Mouse (Mus musculus): Measurements from ENCODE around the gene Obox6.
A peak's percentile ranks its signal among the peaks of the same experiment; 100 is the strongest.

Obox6 gene

DNA sequence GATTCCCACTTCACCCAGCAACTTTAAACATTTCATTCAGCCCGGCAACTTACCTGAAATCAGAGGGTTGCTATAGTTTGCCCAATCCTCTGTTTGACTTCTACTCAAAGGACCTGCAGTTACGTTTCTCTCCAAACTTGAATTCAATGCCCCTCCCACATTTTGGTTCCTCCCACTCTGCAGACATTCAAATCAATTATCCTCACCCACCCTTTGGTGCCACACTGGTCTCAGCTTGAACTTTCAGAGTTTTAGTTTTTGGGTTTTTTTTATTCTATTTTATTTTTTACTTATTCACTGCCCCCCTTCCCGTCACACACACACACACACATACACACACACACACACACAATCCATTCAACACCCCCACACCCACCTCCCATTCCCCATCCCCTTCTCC, at the start of gene Obox6:
Obox6 (minus strand) TSS at position 101 of the 400 bp plus-strand sequence.
- no peak for DNase-seq (ENCODE audit: low spot score in 2 of 2)

DNA sequence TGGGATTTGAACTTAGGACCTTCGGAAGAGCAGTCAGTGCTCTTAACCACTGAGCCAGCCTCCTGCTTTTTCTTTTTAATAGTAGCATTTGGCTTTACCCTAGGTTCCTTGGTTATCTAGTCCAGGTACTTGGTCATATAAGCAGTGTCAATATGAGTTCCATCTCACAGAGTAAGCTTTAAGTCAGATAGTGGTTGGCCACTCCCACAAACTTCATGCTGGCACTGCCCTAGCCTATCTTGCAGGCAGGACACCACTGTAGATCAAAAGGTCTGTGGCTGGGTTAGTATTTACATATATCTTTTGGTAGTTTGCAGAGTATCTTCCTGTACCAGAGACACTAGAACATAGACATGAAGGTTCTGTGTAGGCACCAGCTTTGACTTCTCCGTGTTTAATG, 44.6 kb upstream of the Obox6 start:
- no peak for DNase-seq (ENCODE audit: low spot score in 2 of 2)

DNA sequence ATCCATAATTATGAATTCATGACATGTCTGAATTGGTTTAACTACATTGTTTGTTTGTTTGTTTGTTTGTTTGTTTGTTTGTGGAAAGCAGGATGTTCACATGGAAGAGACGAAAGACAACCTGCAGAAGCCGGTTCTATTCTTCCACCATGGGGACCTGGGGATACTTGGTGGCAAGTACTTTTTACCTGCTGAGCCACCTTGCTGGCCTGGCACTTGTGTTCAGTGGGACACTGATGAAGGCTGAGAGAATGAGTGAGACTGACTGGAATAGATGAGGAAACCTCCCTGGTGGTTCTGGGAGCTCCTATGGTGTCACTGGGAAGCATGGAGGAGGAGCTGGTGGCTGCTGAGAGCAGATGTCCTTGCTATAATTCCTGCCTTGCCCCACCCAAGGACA, 42.8 kb upstream of the Obox6 start, which contains the start of gene Crxos:
Crxos (plus strand) TSS at position 301 of the 400 bp plus-strand sequence.
- no peak for DNase-seq (ENCODE audit: low spot score in 2 of 2)

DNA sequence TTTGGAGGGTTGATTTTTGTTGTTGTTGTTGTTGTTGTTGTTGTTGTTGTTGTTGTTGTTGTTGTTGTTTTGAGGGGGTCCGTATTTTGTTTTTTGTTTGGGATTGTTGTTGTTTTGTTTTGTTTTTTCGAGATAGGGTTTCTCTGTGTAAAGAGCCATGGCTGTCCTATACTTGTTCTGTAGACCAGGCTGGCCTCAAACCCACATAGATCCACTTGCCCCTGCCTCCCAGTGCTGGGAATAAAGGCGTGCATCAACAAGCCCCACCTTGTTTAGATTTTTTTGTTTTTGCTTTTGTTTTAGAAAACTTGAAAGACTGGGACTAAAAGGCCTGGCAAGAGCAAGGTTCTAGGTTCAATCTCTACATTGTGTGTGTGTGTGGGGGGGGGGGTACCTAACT, 42.4 kb upstream of the Obox6 start:
- DNase-seq (ENCODE audit: low spot score in 2 of 2) = no peak

DNA sequence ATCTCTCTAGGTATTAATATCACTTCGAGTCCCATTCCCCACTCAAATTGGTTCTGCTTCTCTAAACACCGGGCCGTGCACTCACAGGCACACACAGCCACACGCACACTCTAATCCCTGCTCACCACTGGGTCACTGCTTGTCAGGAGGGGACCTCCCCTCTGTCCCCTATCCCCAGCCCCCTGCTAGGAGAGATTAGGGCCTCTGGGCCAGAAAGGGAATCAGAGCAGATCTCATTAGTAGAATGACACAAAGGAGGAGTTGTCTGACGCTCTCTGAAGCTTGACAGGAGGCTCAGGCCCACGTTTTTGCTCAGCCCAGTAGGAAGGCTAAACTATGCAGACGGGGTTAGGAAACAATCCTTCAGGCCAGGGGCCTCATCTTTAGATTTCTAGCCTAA, 41.9 kb upstream of the Obox6 start:
- no peak for DNase-seq (ENCODE audit: low spot score in 2 of 2)

DNA sequence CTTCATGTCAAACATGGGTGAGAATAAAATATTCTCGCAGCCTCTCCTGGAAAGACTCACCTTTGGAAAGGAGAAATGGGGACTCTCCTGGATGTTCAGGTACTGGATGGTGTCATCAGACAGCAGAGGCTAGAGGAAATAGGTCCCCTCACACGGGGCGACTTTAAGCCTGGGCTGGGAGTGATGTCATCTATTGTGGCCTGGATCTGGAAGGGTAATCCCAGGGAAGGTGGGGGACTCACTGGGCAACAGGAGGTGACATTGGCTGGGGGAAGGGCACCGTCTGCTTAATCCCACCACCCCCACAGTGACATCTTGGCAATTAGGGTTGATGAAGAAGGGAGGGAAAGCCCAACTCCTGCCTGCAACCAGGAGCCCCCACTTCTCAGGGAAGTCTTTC, 40.3 kb upstream of the Obox6 start, which contains the start of gene Crx:
Crx (minus strand) TSS at position 213 of the 400 bp plus-strand sequence.
- no peak for DNase-seq (ENCODE audit: low spot score in 2 of 2)

DNA sequence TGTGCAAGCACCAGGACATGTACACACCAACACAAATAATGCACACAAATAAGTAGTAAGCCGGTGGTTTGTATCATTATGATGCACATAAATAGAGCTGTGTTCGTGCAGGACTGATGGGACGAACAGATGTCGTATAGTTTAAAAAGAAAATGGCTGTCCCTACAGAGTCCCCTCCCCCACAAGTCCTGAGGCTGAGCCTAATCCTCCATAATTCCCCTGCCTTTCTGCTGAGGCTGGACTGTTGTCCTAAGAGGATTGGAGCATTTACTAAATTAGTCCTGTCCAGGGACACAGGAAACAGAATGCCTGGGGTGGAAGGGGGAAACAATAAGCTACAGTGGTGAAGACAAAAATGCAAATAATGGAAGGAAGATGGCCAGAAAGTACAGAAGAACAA, 24.6 kb upstream of the Obox6 start:
- DNase-seq (ENCODE audit: low spot score in 2 of 2) = no peak

DNA sequence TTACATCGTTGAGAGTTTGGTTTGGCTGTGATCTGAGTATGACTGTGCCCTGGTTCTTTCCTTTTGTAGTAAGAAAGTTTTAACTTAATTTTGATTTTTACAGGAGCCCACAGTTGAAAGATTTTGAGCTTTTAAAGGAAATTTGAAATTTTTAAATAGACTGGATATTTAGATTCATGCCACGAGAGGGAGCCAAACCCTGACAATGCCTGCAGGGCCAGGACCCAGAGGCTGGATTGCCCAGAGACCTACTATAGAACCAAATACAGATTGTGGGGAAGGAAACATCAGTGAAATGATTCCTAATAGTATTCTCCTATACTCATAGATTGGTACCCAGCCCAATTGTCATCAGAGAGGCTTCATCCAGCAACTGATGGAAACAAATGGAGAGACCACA, 20.2 kb upstream of the Obox6 start:
- DNase-seq (ENCODE audit: low spot score in 2 of 2) = peak in 1 of 2 experiments; percentile 1
